Mouse (Mus musculus) forebrain, embryonic 16.5 days (tissue): ENCODE results near the gene Ubc. TPM values are rescaled to one million over a fixed set of nuclear protein-coding genes. Genes with fewer than 3 reads are reported as not detected.
"Not testable (repeated sequence)": the region's sequence is repeated elsewhere in the genome, so short reads cannot be mapped to it uniquely, and the experiment has no call there.

Source experiments
- ATAC-seq: fragments of 200-750 bp; cut with Nextera tagmentation; 2 replicates; pipeline ENCODE4 v1.8.0; 2017; ENCODE audit warnings: mild to moderate bottlenecking, moderate library complexity
- H3K27ac ChIP-seq: fragments of 300-500 bp; sonication (generic); 2 replicates; pipeline ENCODE4 v1.5.1; 2014; ENCODE audit warnings: low read length, control low read depth
- H3K27me3 ChIP-seq: fragments of 300-500 bp; sonication (generic); replicated peaks from 2 replicates; pipeline ENCODE4 v1.6.1; 2014; ENCODE audit warnings: low read length; ENCODE audit not compliant: control insufficient read depth, insufficient read depth
- H3K36me3 ChIP-seq: fragments of 300-500 bp; sonication (generic); 2 replicates; pipeline ENCODE4 v1.6.1; 2014; ENCODE audit not compliant: control insufficient read depth, insufficient read depth
- H3K4me1 ChIP-seq: fragments of 300-500 bp; sonication (generic); replicated peaks from 2 replicates; pipeline ENCODE4 v1.6.1; 2014; ENCODE audit warnings: low read length; ENCODE audit not compliant: control insufficient read depth, insufficient read depth
- H3K4me2 ChIP-seq: fragments of 300-500 bp; sonication (generic); 2 replicates; pipeline ENCODE4 v1.6.1; 2014; ENCODE audit warnings: mild to moderate bottlenecking, low read length, control low read depth
- H3K4me3 ChIP-seq: fragments of 300-500 bp; sonication (generic); replicated peaks from 2 replicates; pipeline ENCODE4 v1.5.1; 2014; ENCODE audit warnings: mild to moderate bottlenecking, low read length, control low read depth
- H3K9ac ChIP-seq: fragments of 300-500 bp; sonication (generic); replicated peaks from 2 replicates; pipeline ENCODE4 v1.6.1; 2014; ENCODE audit warnings: low read depth, low read length, control low read depth
- H3K9me3 ChIP-seq: fragments of 300-500 bp; sonication (generic); 2 replicates; pipeline ENCODE4 v1.6.1; 2016; ENCODE audit warnings: low read length; ENCODE audit not compliant: control insufficient read depth
- WGBS: fragments of 180-500 bp; shearing (Covaris S2); extraction: QIAGEN DNeasy Blood & Tissue Kit; methylation state at CpG from one replicate; pipeline ENCODE4 v1.1.7; 2014; 5-methylcytosine and 5-hydroxymethylcytosine counted together
- polyA plus RNA-seq: library from polyadenylated mRNA; unstranded; fragments of >200 nt; fragmentation: Nextera tagmentation; extraction: Ambion mirVana; gene quantifications from 2 replicates; pipeline ENCODE4 v1.2.1, GENCODE M21; 2015

Gene Ubc
- polyA plus RNA-seq, 1 experiment from 2014 or later: 1,372 TPM

DNA sequence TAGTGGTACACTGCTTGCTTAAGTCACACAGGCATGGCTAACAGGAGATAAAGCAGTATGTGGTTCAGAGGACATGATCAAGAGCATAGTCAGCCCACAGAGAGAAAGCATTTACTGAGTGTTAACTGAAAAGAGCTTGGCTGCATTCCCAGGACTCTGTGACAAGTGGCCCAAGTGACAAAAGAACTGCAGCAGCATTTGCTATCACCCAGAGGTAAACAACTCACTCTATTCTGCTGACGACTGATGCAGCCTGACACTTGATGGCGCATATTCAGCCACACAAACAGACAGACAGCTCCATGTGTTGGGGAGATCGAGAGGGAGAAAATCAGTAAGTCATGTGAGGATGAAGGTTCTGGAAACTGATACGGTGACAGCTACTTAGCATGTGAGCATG is 23.8 kb upstream of the Ubc start:
- no peak overlapping the region for H3K4me3 ChIP-seq
- no peak overlapping the region for H3K9ac ChIP-seq
- H3K4me1 ChIP-seq: no peaks in the 10 kb centered on the region
- H3K9me3 ChIP-seq: no peaks in the 10 kb centered on the region
- H3K4me2 ChIP-seq: no peak overlapping the region
- no peak overlapping the region for H3K27ac ChIP-seq
- H3K27me3 ChIP-seq: no peaks in the 10 kb centered on the region
- 40% methylated on average over 4 of the region's 4 CpGs for WGBS
- ATAC-seq: no peak
- peaks cover 38% of the 10 kb centered on the region for H3K36me3 ChIP-seq

DNA sequence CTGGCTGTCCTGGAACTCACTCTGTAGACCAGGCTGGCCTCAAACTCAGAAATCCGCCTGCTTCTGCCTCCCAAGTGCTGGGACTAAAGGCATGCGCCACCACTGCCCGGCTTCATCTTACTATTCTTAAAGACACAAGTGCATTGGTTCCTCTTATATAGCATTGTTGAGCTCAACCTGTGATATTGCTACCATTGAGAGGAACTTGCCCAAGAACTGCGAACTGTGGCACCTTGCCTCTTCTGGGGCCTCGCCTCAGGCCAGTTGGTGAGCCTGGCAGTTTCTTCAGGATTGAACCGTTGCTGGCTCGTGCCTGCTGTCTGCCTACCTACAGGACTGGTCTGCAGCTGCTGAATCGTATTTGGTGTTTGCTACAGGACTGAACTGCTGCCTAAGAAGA is 22.5 kb upstream of the Ubc start:
- not testable (repeated sequence) for H3K4me2 ChIP-seq, H3K27me3 ChIP-seq, H3K27ac ChIP-seq, H3K9me3 ChIP-seq, H3K4me1 ChIP-seq, H3K4me3 ChIP-seq, H3K9ac ChIP-seq, ATAC-seq
- 87% methylated on average over 8 of the region's 8 CpGs for WGBS
- H3K36me3 ChIP-seq: peaks cover 29% of the 10 kb centered on the region

DNA sequence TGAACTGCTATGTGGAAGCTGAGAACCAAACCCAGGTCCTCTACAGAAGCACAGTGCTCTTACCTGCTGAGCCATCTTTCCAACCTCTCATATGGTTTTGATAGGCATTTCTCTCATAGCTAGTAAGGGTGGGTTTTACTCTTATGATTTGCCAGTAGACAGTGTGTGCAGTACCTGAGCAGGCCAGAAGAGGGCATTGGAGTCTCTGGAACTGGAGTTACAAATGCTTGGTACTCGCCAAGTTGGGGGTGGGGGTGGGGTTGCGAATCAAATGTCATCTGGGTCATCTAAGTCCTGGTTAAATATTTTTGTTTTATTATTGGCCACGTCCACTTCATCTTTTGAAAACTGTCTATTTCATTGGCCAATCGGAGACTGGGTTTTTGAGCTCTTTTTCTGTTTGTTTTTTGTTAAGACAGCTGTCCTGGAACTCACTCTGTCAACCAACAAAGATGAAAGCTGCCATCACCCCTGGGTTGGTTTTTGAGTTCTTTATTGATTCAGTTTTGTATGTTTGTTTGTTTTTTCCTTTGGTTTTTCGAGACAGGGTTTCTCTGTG is 22.0 kb upstream of the Ubc start:
- no peak overlapping the region for H3K9ac ChIP-seq
- peaks cover 25% of the 10 kb centered on the region for H3K36me3 ChIP-seq
- 68% methylated on average over 5 of the region's 5 CpGs for WGBS
- no peak overlapping the region for H3K4me3 ChIP-seq
- H3K4me2 ChIP-seq: no peak overlapping the region
- ATAC-seq: no peak
- H3K27ac ChIP-seq: no peak overlapping the region
- H3K4me1 ChIP-seq: peaks cover 3% of the 10 kb centered on the region
- no peaks in the 10 kb centered on the region for H3K9me3 ChIP-seq
- H3K27me3 ChIP-seq: no peaks in the 10 kb centered on the region

DNA sequence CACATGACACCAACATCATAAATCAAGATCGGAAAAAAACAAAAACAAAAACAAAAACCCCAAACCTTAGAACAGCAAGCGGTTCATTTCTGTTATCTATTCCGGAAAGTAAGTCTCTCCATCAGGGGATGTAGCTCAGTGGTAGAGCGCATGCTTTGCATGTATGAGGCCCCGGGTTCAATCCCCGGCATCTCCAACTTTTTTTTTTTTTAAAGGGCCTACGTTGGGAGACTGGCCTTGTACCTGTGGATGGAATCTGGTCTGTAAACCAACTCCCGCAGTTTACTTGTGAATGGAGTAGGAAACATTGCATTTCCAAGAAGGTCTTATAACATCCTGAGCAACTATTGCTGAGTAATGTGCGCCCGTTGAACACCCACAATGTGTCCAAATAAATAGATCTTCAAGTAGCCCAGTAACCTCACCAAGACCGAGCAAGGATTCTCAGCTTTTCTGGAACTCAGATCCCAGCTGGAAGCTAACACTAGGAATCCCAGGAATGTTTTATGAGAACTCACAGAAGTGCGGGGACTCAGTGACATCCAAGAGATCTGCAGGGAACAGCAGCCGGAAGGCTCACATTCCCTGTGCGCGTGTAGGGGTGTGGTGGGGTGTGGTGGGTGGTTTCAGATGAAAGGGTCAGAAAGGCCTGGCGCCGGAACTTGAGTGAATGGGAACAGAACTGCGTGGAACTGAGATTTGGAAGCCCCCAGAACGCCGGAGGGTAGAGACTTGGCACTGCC is 19.5 kb upstream of the Ubc start:
- Histone ChIP-seq H3K4me2 (peak overlapping the region; percentile 39), H3K9ac (no peak overlapping the region), H3K9me3 (no peaks in the 10 kb centered on the region), H3K4me1 (peaks cover 8% of the 10 kb centered on the region), H3K27me3 (no peaks in the 10 kb centered on the region), H3K4me3 (peak overlapping the region; percentile 28), H3K27ac (no peak overlapping the region), H3K36me3 (peaks cover 7% of the 10 kb centered on the region)
- ATAC-seq: no peak
- WGBS: 11% methylated on average over 20 of the region's 20 CpGs

DNA sequence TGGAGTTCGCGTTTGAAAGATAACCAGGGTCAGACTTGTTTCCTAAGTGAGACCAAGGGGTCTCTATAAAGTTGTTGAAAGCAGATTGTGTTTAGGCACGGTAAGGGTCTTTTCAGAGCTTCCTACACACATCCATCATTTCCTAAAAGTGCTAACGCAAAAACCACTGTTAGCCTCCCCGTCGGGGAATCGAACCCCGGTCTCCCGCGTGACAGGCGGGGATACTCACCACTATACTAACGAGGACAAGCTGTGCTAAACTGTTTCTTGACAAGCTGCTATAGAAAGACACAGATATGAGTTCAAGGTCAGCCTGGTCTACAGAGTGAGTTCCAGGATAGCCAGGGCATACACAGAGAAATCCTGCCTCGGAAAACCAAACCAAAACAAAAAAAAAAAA is 18.8 kb upstream of the Ubc start:
- peak overlapping the region; percentile 28 for H3K4me3 ChIP-seq
- peaks cover 6% of the 10 kb centered on the region; the same call in 1 of the 2 replicates for H3K36me3 ChIP-seq
- H3K27me3 ChIP-seq: no peaks in the 10 kb centered on the region
- H3K9me3 ChIP-seq: no peaks in the 10 kb centered on the region
- peaks cover 9% of the 10 kb centered on the region for H3K4me1 ChIP-seq
- no peak overlapping the region for H3K9ac ChIP-seq
- peak overlapping the region; percentile 28; the same call in 1 of the 2 replicates for H3K27ac ChIP-seq
- H3K4me2 ChIP-seq: peak overlapping the region; percentile 39
- WGBS: under 1% methylated on average over 13 of the region's 13 CpGs
- peak; percentile 22 for ATAC-seq

DNA sequence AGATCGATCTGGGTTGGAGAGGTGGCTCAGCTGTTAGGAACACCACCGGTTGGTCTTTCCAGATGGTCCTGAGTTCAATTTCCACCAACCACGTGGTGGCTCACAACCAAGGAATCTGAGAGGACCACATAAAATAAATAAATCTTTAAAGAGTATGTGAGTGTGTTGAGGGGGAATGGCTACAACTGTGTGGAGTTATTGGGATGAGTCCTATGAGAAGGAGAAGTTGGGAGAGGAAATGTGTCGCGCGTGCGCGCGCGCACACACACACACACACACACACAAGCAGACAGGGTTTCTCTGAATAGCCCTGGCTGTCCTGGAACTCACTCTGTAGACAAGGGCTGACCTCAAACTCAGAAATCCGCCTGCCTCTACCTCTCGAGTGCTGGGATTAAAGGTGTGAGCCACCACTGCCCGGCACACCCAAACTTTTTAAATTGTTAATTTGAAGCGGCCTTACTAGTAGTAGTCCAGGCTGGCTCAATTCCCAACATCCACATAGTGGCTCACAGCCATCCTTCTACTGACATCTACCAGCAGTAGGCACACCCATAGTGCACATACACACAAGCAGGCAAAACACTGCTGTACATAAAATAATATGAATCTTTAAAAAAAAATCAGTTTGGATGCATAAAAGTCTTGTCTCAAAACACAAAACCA is 18.0 kb upstream of the Ubc start:
- no peak for ATAC-seq
- no peak overlapping the region for H3K4me2 ChIP-seq
- H3K27ac ChIP-seq: no peak overlapping the region; the same call in 1 of the 2 replicates
- H3K4me3 ChIP-seq: no peak overlapping the region
- H3K27me3 ChIP-seq: no peaks in the 10 kb centered on the region
- no peak overlapping the region for H3K9ac ChIP-seq
- H3K9me3 ChIP-seq: no peaks in the 10 kb centered on the region
- H3K4me1 ChIP-seq: peaks cover 10% of the 10 kb centered on the region
- no peaks in the 10 kb centered on the region; the same call in 1 of the 2 replicates for H3K36me3 ChIP-seq
- 71% methylated on average over 14 of the region's 14 CpGs for WGBS

DNA sequence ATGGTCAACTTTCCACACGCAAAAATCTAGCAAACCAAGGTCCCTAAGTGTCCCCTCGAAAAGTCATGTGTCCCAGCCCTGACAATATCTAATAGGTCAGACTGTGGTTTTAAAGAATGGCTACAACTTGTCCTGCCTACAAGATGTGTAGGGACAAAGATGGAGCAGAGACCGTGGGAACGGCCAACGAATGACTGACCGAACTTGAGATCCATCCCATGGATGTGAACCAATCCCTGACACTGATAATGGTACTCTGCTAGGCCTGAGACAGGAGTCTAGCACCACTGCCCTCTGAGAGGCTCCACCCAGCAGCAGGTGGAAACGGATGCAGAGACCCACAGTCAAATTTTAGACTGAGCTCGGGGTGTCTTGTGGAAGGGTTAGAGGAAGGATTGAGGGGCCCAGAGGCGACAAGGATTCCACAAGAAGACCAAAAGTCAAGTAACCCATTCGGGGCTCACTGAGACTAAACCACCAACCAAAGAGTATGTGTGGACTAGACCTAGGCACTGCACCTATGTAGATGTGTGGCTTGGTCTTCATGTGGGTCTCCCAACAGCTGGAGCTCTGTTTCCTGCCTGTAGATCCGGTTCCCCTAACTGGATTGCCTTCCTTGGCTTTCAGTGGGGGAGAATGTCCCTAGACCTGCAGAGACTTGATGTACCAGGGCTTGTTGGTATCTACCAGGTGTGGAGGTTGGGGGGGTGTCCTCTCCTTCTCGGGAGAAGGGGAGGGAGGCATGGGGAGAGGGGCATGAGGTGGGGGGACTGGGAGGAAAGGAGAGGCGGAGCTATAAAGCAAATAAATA is 17.2 kb upstream of the Ubc start:
- WGBS: 56% methylated on average over 13 of the region's 13 CpGs
- ATAC-seq: no peak
- H3K4me1 ChIP-seq: peaks cover 10% of the 10 kb centered on the region

DNA sequence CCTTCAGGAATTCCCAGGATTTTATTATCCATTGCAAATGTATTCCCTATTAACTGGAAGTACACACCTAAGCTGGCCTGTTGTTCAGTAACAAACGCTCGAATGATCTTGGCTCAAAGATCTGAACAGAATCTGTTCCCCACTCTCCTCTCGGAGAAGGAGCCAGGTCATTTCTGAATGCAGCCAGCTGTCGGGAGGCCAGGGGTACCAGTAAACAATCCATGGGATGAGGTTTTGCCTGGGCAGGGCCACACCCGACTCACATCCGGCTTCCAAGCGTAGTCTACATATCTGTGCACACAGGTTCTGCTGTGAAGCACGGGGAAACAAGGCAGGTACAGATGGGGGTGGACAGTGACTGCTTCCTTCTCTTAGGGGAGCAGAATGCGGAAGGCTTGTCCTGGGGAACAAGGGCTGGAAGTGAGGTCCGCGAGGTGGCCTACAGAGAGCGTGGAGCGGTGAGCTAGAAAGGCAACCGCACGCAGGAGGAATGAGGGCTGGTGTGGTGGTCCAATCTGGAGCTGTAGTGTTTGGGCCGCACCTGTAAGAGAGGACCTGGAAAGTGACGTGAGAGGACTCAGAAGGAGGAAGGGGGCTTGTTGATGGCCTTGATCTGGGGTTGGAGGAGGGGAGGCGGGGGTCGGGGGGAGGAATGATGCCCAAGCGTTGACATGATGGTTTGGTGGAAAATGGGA is 16.5 kb upstream of the Ubc start:
- Histone ChIP-seq H3K4me3 (peak overlapping the region; percentile 70), H3K4me2 (peak overlapping the region; percentile 69), H3K4me1 (peaks cover 10% of the 10 kb centered on the region), H3K27me3 (no peaks in the 10 kb centered on the region), H3K27ac (peak overlapping the region; percentile 96), H3K36me3 (no peaks in the 10 kb centered on the region), H3K9me3 (no peaks in the 10 kb centered on the region), H3K9ac (peak overlapping the region; percentile 81)
- under 1% methylated on average over 20 of the region's 20 CpGs for WGBS
- peak; percentile 31; the same call in 1 of the 2 replicates for ATAC-seq

More for the DNA sequence above, 17.2 kb upstream of the Ubc start:
- H3K36me3 ChIP-seq: no peaks in the 10 kb centered on the region; the same call in 1 of the 2 replicates
- H3K27ac ChIP-seq: peak overlapping the region; percentile 96
- peak overlapping the region; percentile 70 for H3K4me3 ChIP-seq
- H3K27me3 ChIP-seq: no peaks in the 10 kb centered on the region
- H3K9ac ChIP-seq: peak overlapping the region; percentile 81
- no peaks in the 10 kb centered on the region for H3K9me3 ChIP-seq
- peak overlapping the region; percentile 69 for H3K4me2 ChIP-seq
